Mouse (Mus musculus) G1E (cell line): ENCODE data around the gene Runx2. TPM values are rescaled to one million over a fixed set of nuclear protein-coding genes. Genes with fewer than 3 reads are reported as not detected.

Experiments
- ATAC-seq: 2 replicates; pipeline ENCODE4 v1.8.0; 2016; ENCODE audit warnings: mild to moderate bottlenecking; ENCODE audit not compliant: insufficient number of reproducible peaks, poor library complexity, low FRiP score, severe bottlenecking; ENCODE audit errors: extremely low read depth
- DNase-seq: peaks from one replicate; pipeline ENCODE4 v3.0.0; 2012; ENCODE audit warnings: low spot score
- H3K27me3 ChIP-seq: 2 replicates; pipeline ENCODE4 v1.6.1; 2012; ENCODE audit warnings: mild to moderate bottlenecking, low read length, inconsistent platforms; ENCODE audit not compliant: insufficient read depth
- H3K36me3 ChIP-seq: replicated peaks from 2 replicates; pipeline ENCODE3; 2012; ENCODE audit warnings: mild to moderate bottlenecking, inconsistent platforms
- H3K4me1 ChIP-seq: 2 replicates; pipeline ENCODE4 v1.6.1; 2012; ENCODE audit warnings: low read depth, low read length, inconsistent platforms, mixed read lengths; ENCODE audit not compliant: insufficient read depth
- H3K4me3 ChIP-seq: 2 replicates; pipeline ENCODE4 v1.5.1; 2012; ENCODE audit warnings: low read depth, mild to moderate bottlenecking, inconsistent platforms, low read length, moderate library complexity, mixed read lengths
- H3K9me3 ChIP-seq: replicated peaks from 2 replicates; pipeline ENCODE4 v1.6.1; 2012; ENCODE audit warnings: inconsistent platforms
- CTCF ChIP-seq: IDR thresholded peaks from 2 replicates; pipeline ENCODE4 v1.5.1; 2012; ENCODE audit warnings: low read depth, low read length, inconsistent platforms, mixed read lengths
- GATA1 ChIP-seq: IDR thresholded peaks from 2 replicates; pipeline ENCODE4 v1.6.1; 2012; ENCODE audit warnings: borderline replicate concordance, low read length, inconsistent platforms, mixed read lengths
- GATA2 ChIP-seq: IDR thresholded peaks from 2 replicates; pipeline ENCODE4 v1.6.1; 2012; ENCODE audit warnings: low read depth, low read length, inconsistent platforms, borderline replicate concordance
- POLR2AphosphoS5 ChIP-seq: IDR thresholded peaks from 2 replicates; pipeline ENCODE4 v1.6.1; 2012; ENCODE audit warnings: low read depth, low read length, inconsistent platforms; ENCODE audit not compliant: insufficient replicate concordance
- TAL1 ChIP-seq: conservative IDR thresholded peaks from 2 replicates; pipeline ENCODE4 v1.6.1; 2012; ENCODE audit warnings: low read depth, low read length, inconsistent platforms, mixed read lengths
- polyA plus RNA-seq: library from polyadenylated mRNA; stranded (reverse); fragments of >175 nt; gene quantifications from 2 replicates; pipeline ENCODE4 v1.2.3, GENCODE M21; 2012
- total RNA-seq, 2 experiments: library from RNA; stranded (forward) in 1 of 2; stranded (reverse) in 1 of 2; fragments of 200-1000 nt in 1 of 2; fragments of >200 nt in 1 of 2; fragmentation: Nextera tagmentation in 1 of 2; gene quantifications; 2 replicates each; pipeline ENCODE4 v1.2.3; 2014 to 2017

The Runx2 gene
- total and polyA plus RNA-seq, 3 experiments: 0.05 to 2.0 (median 0.05) TPM

DNA sequence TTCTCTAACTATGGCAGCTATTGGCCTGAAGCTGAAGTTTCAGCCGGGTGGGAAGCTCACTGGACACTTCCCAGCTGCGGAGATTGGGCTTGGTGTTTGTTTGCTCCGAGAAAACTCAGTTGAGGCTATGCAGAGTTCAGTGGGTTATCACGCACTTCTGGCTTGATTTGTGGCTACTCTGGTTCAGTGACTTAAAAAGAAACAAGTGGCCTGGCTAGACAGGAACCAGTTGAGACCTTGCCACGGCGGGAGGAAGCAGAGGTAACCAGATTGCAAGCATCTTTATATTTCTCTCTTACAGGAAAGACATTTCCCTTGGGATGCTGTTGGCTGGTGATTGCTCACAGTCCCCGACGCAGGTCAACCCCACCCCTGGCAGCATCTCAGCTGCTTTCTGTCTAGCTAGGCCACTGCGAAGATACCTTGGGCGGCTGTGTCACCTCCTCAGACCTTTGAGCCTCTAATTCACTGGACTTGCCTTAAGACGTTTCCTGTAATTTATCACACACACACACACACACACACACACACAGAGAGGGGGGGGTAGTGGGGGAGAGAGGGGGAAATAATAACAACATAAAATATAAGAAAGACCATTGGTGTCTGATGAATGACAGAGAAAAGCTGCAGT is 324.3 kb downstream of the Runx2 start:
- Histone ChIP-seq H3K27me3 (no peaks in the 10 kb centered on the region), H3K4me3 (no peak overlapping the region), H3K36me3 (no peaks in the 10 kb centered on the region), H3K9me3 (peaks cover 89% of the 10 kb centered on the region), H3K4me1 (no peaks in the 10 kb centered on the region)
- ATAC-seq (no peak), DNase-seq (no peak)
- TF ChIP-seq GATA1 (no peak), TAL1 (no peak), POLR2AphosphoS5 (no peak), GATA2 (no peak), CTCF (no peak)

GRCm38 (mm10) chr17:44489346-44489745 is 325.3 kb downstream of the Runx2 start:
- DNase-seq (no peak), ATAC-seq (no peak)
- Histone ChIP-seq H3K9me3 (peaks cover 88% of the 10 kb centered on the region), H3K27me3 (no peaks in the 10 kb centered on the region), H3K36me3 (no peaks in the 10 kb centered on the region), H3K4me1 (no peaks in the 10 kb centered on the region), H3K4me3 (no peak overlapping the region)
- no peak for TF ChIP-seq GATA1
- TF ChIP-seq POLR2AphosphoS5: no peak
- no peak for TF ChIP-seq CTCF
- TF ChIP-seq TAL1: no peak
- no peak for TF ChIP-seq GATA2

DNA sequence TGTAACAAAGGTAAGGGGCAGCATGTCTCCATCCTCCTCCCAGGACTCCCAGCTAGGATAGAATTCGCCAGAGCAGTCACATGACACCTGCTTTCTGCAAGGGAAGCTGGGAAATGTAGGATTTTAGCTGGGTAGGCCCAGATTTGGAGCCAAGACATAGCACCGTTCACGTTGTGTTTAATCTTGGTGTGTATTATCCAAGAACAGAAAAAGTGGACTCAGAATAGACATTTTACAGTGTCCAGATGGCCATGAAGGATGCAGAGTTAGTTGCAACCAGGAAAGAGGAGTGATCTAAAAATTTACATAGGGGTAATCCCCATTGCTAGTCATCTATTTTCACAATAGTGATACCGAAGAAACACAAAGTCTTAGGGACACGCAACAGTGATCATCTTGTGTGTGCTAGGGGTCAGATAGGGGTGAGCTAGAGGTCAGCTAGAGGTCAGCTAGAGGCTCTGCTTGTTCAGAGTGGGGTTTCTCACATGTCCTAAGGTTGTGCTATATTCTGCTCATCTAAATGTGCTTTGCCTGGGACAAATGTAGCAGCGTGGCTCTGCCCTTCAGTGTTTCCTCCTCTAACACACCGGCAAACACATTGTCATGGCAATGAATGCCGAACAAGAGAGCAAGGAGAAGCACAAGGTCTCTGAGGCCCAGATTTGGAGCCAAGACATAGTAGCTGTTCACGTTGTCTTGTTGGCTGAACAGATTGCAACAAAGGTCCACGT is 326.9 kb downstream of the Runx2 start:
- ATAC-seq: no peak

DNA sequence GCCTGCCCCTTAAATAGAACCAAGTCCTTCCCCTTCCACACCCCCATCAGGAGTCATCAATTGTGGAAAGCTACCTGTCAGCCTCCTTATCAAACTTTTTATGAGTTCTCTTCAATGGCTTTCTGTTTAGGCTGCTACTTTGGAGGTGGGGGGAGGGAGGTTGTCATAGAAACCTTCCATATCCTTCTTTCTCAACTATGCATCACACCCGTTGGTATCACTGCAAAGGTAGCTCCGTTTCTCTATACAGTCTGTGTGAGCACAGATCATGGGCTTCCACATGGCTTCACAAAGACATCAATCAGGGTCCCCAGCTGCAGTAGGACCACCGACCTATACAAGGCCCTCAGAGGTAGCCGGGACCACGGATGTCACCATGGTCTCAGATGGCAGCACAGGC is 329.3 kb downstream of the Runx2 start:
- no peaks in the 10 kb centered on the region for H3K27me3 ChIP-seq
- TF ChIP-seq POLR2AphosphoS5 (no peak), TAL1 (no peak), GATA1 (no peak), GATA2 (no peak), CTCF (no peak)
- H3K9me3 ChIP-seq: peaks cover 63% of the 10 kb centered on the region
- DNase-seq (no peak), ATAC-seq (no peak)
- no peaks in the 10 kb centered on the region for H3K4me1 ChIP-seq
- no peak overlapping the region for H3K4me3 ChIP-seq
- H3K36me3 ChIP-seq: no peaks in the 10 kb centered on the region

More for the DNA sequence above, 326.9 kb downstream of the Runx2 start:
- H3K9me3 ChIP-seq: peaks cover 72% of the 10 kb centered on the region
- no peak for DNase-seq
- H3K4me1 ChIP-seq: no peaks in the 10 kb centered on the region
- TF ChIP-seq TAL1: no peak
- TF ChIP-seq POLR2AphosphoS5: no peak
- no peak for TF ChIP-seq CTCF
- TF ChIP-seq GATA2: no peak
- TF ChIP-seq GATA1: no peak
- H3K27me3 ChIP-seq: no peaks in the 10 kb centered on the region
- no peaks in the 10 kb centered on the region for H3K36me3 ChIP-seq
- H3K4me3 ChIP-seq: no peak overlapping the region

- ATAC-seq (no peak), DNase-seq (no peak)
- H3K4me3 ChIP-seq: no peak overlapping the region
- no peaks in the 10 kb centered on the region for H3K4me1 ChIP-seq
- peaks cover 48% of the 10 kb centered on the region for H3K9me3 ChIP-seq
- H3K27me3 ChIP-seq: no peaks in the 10 kb centered on the region
- no peak for TF ChIP-seq TAL1
- TF ChIP-seq GATA1: no peak
- no peak for TF ChIP-seq CTCF
- H3K36me3 ChIP-seq: no peaks in the 10 kb centered on the region
These were observed 334.7 kb downstream of the Runx2 start for GRCm38 (mm10) chr17:44479918-44480317.

DNA sequence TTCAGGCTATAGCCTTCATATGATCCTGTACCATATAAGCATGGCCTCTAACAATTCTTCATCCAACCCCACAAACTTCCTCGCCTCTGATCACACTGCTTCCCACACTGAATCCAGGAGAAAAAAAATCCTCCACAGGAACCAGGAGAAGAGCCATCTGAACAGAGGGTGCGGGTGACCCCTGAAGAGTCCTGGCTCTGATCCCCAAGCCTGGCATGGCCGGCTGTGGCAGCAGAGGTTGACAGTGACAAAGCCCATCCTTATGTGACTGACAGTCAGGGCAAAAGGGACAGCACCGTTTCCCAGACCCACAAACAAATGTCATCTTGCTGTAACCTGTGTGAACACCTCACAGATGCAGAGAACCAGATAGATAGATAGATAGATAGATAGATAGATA is 335.1 kb downstream of the Runx2 start:
- DNase-seq: no peak
- ATAC-seq: no peak
- Histone ChIP-seq H3K36me3 (no peaks in the 10 kb centered on the region), H3K4me1 (no peaks in the 10 kb centered on the region), H3K27me3 (no peaks in the 10 kb centered on the region), H3K4me3 (no peak overlapping the region), H3K9me3 (peaks cover 45% of the 10 kb centered on the region)
- TF ChIP-seq GATA2 (no peak), CTCF (no peak), TAL1 (no peak)
